Mouse (Mus musculus): ENCODE data around the gene BC030867. TPM values are rescaled to one million over a fixed set of nuclear protein-coding genes. Genes with fewer than 3 reads are reported as not detected.

The BC030867 gene
- polyA plus RNA-seq, 1 experiment from 2014 or later = 6.3 TPM

- TF ChIP-seq CTCF (IDR thresholded peaks at IDR 0.05; ENCODE audit: low read depth) = no peak
- Histone ChIP-seq H3K4me3 (replicated peaks; ENCODE audit: low read depth, low read length) (no peak overlapping the region), H3K27ac (no peak overlapping the region), H3K4me2 (ENCODE audit: low read length) (no peak overlapping the region), H3K9me3 (replicated peaks; ENCODE audit: low read length) (no peaks in the 10 kb centered on the region), H3K36me3 (ENCODE audit: insufficient read depth, low read length) (peaks cover 42% of the 10 kb centered on the region), H3K4me1 (replicated peaks; ENCODE audit: insufficient read depth, low read length) (peaks cover 16% of the 10 kb centered on the region; the same call in 1 of the 2 replicates), H3K27me3 (ENCODE audit: insufficient read depth, low read length) (no peaks in the 10 kb centered on the region), H3K9ac (ENCODE audit: low read depth, low read length) (no peak overlapping the region)
- DNase-seq (ENCODE audit: low spot score) (no peak), ATAC-seq (replicated peaks; ENCODE audit: low FRiP score, low read depth) (no peak)
- 85% methylated on average over 6 of the region's 6 CpGs for WGBS
Observed at GRCm38 (mm10) chr11:102312586-102312985, 63.9 kb downstream of the BC030867 start.

- Histone ChIP-seq H3K27me3 (ENCODE audit: insufficient read depth, low read length) (no peaks in the 10 kb centered on the region), H3K36me3 (ENCODE audit: insufficient read depth, low read length) (peaks cover 36% of the 10 kb centered on the region), H3K9ac (ENCODE audit: low read depth, low read length) (no peak overlapping the region), H3K4me3 (replicated peaks; ENCODE audit: low read depth, low read length) (no peak overlapping the region), H3K27ac (no peak overlapping the region), H3K4me2 (ENCODE audit: low read length) (no peak overlapping the region), H3K9me3 (replicated peaks; ENCODE audit: low read length) (no peaks in the 10 kb centered on the region), H3K4me1 (replicated peaks; ENCODE audit: insufficient read depth, low read length) (peaks cover 14% of the 10 kb centered on the region; the same call in 1 of the 2 replicates)
- TF ChIP-seq CTCF (IDR thresholded peaks at IDR 0.05; ENCODE audit: low read depth) = no peak
- ATAC-seq (replicated peaks; ENCODE audit: low FRiP score, low read depth) (no peak), DNase-seq (ENCODE audit: low spot score) (no peak)
- 90% methylated on average over 12 of the region's 12 CpGs for WGBS
Observed at GRCm38 (mm10) chr11:102314321-102314720, 65.6 kb downstream of the BC030867 start.

Small RNAs within 50 kb of the gene (microRNA-seq; reads per million reads assigned to microRNA genes)
- not detected for gene Mir8101

Other genes starting within 250 kb of the BC030867 start
- 3.5 and 4.2 TPM in 2 replicates for gene Mpp3, start 220.4 kb upstream of the BC030867 start, polyA plus RNA-seq (2015; fragmentation: Nextera tagmentation; extraction: Ambion mirVana)
- 2.8 and 2.9 TPM in 2 replicates for gene Cd300lg, start 207.4 kb upstream of the BC030867 start, polyA plus RNA-seq (2015; fragmentation: Nextera tagmentation; extraction: Ambion mirVana)
- 8.8 and 9.3 TPM in 2 replicates for gene Mpp2, start 160.4 kb upstream of the BC030867 start, polyA plus RNA-seq (2015; fragmentation: Nextera tagmentation; extraction: Ambion mirVana)
- not detected in 2 replicates for gene Ppy, start 147.6 kb upstream of the BC030867 start, polyA plus RNA-seq (2015; fragmentation: Nextera tagmentation; extraction: Ambion mirVana)
- not detected in 2 replicates for gene Pyy, start 141.1 kb upstream of the BC030867 start, polyA plus RNA-seq (2015; fragmentation: Nextera tagmentation; extraction: Ambion mirVana)
- not detected in 2 replicates for gene Nags, start 103.4 kb upstream of the BC030867 start, polyA plus RNA-seq (2015; fragmentation: Nextera tagmentation; extraction: Ambion mirVana)
- 25.0 and 28.6 TPM in 2 replicates for gene Tmem101, start 92.5 kb upstream of the BC030867 start, polyA plus RNA-seq (2015; fragmentation: Nextera tagmentation; extraction: Ambion mirVana)
- gene Lsm12, start 63.6 kb upstream of the BC030867 start, polyA plus RNA-seq (2015; fragmentation: Nextera tagmentation; extraction: Ambion mirVana) = 111 and 123 TPM in 2 replicates
- 41.4 and 43.6 TPM in 2 replicates for gene G6pc3, start 59.3 kb upstream of the BC030867 start, polyA plus RNA-seq (2015; fragmentation: Nextera tagmentation; extraction: Ambion mirVana)
- gene Hdac5, start 18.7 kb upstream of the BC030867 start, polyA plus RNA-seq (2015; fragmentation: Nextera tagmentation; extraction: Ambion mirVana) = 38.1 and 39.3 TPM in 2 replicates
- 0.09 TPM in 1 of 2 replicates, not detected in the other for gene Asb16, start 19.9 kb downstream of the BC030867 start, polyA plus RNA-seq (2015; fragmentation: Nextera tagmentation; extraction: Ambion mirVana)
- gene Tmub2, start 36.0 kb downstream of the BC030867 start, polyA plus RNA-seq (2015; fragmentation: Nextera tagmentation; extraction: Ambion mirVana) = 46.1 and 49.1 TPM in 2 replicates
- 9.6 and 9.7 TPM in 2 replicates for gene Atxn7l3, start 47.7 kb downstream of the BC030867 start, polyA plus RNA-seq (2015; fragmentation: Nextera tagmentation; extraction: Ambion mirVana)
- 75.5 and 80.8 TPM in 2 replicates for gene Ubtf, start 70.9 kb downstream of the BC030867 start, polyA plus RNA-seq (2015; fragmentation: Nextera tagmentation; extraction: Ambion mirVana)
- 7.4 and 8.0 TPM in 2 replicates for gene Slc4a1, start 117.3 kb downstream of the BC030867 start, polyA plus RNA-seq (2015; fragmentation: Nextera tagmentation; extraction: Ambion mirVana)
- gene Rundc3a, start 144.5 kb downstream of the BC030867 start, polyA plus RNA-seq (2015; fragmentation: Nextera tagmentation; extraction: Ambion mirVana) = 7.0 and 9.2 TPM in 2 replicates
- 352 and 383 TPM in 2 replicates for gene Slc25a39, start 159.1 kb downstream of the BC030867 start, polyA plus RNA-seq (2015; fragmentation: Nextera tagmentation; extraction: Ambion mirVana)
- gene Grn, start 181.4 kb downstream of the BC030867 start, polyA plus RNA-seq (2015; fragmentation: Nextera tagmentation; extraction: Ambion mirVana) = 191 and 209 TPM in 2 replicates
- gene Fam171a2, start 198.8 kb downstream of the BC030867 start, polyA plus RNA-seq (2015; fragmentation: Nextera tagmentation; extraction: Ambion mirVana) = 5.9 and 6.4 TPM in 2 replicates
- gene Itga2b, start 221.2 kb downstream of the BC030867 start, polyA plus RNA-seq (2015; fragmentation: Nextera tagmentation; extraction: Ambion mirVana) = 12.1 and 12.9 TPM in 2 replicates